Mouse (Mus musculus) right cerebral cortex, postnatal 25 days (tissue): ENCODE results near the gene Gm13272.
"Not testable (repeated sequence)": the region's sequence is repeated elsewhere in the genome, so short reads cannot be mapped to it uniquely, and the experiment has no call there.

ENCODE experiments used
- DNase-seq: peaks from one replicate; pipeline ENCODE4 v3.0.0; 2022

Gene Gm13272

DNA sequence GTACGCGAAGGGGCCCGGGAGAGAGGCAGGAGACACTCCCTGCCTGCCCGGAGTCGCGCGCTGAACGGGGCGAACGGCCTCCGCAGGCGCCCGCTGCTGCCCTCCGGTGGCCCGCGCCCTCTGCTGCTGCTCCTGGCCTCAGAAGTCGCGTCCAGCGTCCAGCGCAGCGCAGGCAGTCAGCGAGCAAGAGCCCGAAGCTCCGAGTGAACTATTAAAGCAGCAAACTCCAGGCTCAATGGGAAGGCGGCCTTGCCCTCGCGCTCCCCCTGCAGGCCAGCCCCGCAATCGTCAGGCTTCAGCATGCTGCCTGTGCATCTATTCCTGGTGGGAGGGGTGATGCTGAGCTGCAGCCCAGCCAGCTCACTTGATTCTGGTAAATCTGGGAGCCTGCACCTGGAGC lies at the start of gene Gm13272:
TSS of gene Gm13272 (plus strand) at position 301 of the 400 bp plus-strand sequence.
- not testable (repeated sequence) for DNase-seq

DNA sequence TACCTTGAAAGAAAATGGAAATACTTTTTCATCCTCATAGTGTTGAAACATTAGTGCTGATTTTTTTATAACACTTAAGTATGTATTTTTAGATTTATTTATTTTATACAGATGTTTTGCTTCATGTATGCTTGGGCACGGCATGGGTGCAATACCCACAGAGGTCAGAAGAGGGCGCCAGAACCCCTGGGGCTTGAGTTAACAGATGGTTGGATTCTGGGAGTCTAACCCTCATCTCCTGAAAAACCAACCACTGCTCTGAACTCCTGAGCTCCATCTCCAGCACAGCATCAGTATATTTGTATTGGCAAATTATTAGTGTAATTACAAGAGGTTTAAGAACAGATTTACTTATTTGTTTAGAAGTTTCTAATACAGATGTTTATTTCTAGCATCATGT lies 41.2 kb upstream of the Gm13272 start:
- DNase-seq, result peak; percentile 31

DNA sequence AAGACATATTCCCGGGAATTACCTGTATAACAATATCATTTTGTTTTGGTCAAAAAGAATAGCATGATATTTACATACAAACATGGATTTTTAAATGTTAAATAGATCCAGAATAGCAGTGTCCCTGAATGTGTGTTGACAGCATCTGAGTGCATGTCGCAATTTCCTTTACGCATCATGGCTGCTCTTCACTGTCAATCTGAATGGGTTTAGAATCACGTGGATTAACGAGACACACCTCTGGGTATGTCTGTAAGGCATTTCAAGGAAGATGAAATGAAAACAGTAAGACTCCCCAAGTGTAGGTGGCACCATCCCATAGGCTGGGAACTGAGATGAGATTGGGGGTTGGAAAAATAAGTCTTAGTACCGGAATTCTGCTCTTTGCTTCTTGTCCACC lies 40.6 kb upstream of the Gm13272 start:
- no peak for DNase-seq

DNA sequence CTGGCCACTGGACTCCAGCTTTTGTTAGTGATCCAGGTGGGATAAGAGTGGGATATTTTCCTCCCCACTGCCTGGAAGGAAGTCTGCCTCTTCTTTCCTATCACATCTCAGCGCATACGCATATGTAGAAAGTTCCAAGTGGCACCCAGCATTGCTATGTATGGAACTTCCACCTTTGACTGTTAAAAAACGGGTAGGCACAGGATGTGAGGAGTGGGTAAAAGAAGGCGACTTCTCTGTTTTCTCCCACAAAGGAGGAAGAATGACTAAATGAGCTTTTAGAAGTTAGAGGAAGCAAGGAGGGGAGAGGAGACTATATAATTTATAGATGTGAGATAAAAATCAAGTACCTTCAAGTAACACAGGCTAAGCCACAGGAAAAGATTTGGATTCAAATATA lies 38.2 kb upstream of the Gm13272 start:
- DNase-seq, result no peak

DNA sequence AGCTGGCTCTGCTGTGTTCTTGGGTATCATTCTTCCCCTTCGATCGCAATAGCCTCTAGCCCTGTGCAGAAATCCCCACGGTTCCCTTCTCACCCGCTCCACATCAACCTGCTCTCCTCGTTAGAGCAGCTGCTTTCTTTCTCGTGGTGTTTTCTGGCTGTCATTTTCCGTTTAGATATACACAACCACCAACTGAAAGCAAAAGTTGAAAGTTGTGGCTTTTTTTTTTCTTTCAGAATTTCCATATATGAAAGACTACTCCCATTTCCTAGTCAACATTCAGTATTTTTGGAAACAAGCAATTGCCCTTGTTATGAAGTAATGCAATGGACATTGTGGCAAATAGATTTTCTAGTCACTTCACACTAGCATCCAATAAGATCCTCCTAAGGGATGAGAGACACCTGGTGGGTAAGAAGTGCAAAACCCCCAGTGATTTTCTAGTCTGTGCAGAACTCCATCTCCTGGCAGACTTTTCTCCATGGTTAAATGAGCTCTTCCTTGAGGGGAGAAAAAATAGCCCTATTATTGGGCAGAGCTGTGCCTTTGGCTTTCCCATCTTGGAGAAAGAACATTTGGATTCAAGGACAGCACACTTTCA lies 36.8 kb upstream of the Gm13272 start:
- DNase-seq, result no peak

DNA sequence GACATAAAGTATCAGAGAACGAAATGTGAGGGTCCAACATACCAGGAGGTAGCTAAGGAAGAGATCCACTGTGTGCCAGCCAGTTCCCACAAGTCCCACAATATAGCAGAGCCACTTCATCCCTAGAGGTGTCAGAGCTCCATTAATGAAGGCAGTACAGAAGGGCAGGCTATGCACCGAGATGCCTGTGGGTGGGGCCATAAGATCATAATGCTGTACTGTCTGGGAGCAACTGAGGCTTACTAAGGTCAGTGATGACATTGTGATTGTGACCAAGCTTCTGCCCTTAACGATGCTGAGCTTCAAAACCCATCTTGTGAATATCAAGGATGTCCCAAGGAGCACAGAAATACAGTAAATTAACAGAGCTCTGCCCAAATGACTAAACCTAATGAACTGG lies 35.4 kb upstream of the Gm13272 start:
- no peak for DNase-seq

DNA sequence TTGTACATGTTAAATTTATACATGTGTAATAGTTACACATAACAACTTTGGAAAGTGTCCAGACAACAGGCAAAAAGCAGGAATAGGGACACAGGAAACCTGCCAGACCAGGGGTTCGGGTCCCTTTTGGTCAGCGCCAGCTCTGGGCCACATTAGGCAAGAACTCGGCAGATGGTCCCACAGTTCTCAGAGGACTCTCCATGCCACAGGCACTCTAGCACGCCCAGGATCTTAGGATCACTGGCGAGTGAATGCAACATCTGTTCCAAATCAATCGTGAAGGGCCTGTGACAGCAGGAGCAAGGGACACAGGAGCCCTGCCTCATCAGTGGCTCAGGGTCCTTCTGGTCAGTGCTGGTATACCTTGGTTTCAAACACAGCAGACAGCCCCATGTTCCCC lies 29.7 kb upstream of the Gm13272 start:
- DNase-seq, result no peak

DNA sequence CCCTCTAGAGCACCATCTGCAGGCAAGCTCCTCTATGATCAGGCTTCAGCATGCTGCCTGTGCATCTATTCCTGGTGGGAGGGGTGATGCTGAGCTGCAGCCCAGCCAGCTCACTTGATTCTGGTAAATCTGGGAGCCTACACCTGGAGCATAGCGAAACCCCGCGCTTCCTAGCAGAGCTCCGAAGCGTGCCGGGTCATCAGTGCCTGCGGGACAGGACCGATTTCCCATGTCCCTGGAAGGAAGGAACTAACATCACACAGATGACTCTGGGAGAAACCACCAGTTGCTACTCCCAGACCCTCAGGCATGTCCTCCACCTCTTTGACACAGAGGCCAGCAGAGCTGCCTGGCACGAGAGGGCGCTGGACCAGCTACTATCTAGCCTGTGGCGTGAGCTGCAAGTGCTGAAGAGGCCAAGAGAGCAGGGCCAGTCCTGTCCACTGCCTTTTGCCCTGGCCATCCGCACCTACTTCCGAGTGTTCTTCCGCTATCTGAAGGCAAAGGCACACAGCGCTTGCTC lies 24.8 kb upstream of the Gm13272 start, which contains the start of gene Gm13271:
TSS of gene Gm13271 (plus strand) at position 51 of the 523 bp plus-strand sequence.
- peak; percentile 62 for DNase-seq

DNA sequence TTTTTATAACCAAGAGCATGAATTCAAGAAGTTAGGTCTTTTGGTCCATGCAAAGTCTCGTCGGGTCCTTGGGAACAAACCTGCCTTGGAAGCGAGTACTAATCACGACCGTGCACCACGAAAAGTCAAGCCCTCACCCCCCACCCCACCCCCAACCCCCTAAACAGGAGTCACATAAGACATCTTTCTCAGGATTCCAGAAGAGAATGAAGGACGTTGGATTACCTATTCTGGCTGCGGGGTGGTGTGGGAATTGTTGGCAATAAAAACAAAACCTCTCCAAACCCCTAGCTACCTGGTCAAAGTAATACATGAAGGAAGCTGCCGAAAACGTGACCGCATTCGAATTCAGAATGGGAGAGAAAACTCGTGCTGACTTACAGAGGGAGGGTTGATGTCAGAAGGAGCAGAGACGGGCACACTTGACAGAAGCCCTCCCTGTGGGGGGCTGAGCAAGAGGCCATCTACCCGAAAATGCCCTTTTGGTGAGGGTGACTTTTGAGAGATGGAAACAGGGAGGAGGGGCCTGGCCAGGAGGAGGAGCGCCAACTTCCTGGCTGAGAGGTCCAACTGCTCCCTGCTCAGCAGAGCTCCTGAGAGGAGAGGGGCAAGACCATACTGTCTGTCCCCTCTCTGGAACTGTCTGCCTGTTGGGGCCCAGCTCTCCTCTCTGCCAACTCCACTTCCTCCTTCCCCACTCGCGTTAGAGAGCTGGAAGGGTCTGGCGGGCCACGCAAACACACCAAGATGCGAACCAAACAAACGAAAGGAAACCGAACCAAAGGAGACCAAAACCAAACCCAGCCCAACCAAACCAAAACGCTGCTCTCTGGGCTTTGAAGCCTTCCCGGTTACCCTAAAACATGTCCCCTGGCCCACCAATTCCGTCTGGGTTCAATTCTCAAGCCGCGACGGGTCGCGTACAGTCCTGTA lies 22.8 kb upstream of the Gm13272 start:
- not testable (repeated sequence) for DNase-seq

DNA sequence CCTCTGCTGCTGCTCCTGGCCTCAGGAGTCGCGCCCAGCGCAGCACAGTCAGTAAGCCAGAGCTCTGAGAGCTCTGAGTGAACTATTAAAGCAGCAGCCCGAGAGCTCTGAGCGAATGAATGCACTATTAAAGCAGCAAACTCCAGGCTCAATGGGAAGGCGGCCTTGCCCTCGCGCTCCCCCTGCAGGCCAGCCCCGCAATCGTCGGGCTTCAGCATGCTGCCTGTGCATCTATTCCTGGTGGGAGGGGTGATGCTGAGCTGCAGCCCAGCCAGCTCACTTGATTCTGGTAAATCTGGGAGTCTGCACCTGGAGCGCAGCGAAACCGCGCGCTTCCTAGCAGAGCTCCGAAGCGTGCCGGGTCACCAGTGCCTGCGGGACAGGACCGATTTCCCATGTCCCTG lies 22.0 kb upstream of the Gm13272 start:
- peak; percentile 90 for DNase-seq

DNA sequence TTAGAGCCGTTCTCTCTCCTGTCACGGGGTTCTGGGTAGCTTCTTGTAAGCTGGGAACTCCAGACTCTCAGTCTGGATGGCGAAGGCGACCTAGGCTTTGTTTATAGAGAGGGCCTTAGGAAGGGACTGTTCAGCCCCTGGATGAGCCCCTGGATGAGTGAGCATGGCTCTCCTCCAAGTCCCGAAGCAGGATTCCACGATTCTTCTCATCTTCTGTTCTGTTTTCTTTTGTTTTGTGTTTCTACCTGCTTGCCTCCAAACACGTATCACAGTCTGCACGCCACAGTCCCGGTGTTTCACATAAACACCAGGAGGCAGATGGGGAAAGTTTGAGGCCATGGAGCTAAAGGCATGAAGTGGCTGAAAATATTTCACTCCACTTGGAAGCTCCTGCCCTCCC lies 20.9 kb upstream of the Gm13272 start:
- not testable (repeated sequence) for DNase-seq

DNA sequence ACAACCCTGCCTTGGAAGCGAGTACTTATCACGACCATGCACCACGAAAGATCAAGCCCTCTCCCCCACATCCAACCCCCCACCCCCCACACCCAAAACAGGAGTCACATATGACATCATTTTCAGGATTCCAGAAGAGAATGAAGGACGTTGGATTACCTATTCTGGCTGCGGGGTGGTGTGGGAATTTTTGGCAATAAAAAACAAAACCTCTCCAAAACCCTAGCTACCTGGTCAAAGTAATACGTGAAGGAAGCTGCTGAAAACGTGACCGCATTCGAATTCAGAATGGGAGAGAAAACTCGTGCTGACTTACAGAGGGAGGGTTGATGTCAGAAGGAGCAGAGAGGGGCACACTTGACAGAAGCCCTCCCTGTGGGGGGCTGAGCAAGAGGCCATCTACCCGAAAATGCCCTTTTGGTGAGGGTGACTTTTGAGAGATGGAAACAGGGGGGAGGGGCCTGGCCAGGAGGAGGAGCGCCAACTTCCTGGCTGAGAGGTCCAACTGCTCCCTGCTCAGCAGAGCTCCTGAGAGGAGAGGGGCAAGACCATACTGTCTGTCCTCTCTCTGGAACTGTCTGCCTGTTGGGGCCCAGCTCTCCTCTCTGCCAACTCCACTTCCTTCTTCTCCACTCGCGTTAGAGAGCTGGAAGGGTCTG lies 19.9 kb upstream of the Gm13272 start, which contains the start of gene Gm13283:
TSS of gene Gm13283 (plus strand) at position 510 of the 659 bp plus-strand sequence.
- DNase-seq, result not testable (repeated sequence)

DNA sequence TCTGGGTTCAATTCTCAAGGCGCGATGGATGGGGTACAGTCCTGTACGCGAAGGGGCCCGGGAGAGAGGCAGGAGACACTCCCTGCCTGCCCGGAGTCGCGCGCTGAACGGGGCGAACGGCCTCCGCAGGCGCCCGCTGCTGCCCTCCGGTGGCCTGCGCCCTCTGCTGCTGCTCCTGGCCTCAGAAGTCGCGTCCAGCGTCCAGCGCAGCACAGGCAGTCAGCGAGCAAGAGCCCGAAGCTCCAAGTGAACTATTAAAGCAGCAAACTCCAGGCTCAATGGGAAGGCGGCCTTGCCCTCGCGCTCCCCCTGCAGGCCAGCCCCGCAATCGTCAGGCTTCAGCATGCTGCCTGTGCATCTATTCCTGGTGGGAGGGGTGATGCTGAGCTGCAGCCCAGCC lies 19.2 kb upstream of the Gm13272 start:
- DNase-seq, result peak; percentile 37

DNA sequence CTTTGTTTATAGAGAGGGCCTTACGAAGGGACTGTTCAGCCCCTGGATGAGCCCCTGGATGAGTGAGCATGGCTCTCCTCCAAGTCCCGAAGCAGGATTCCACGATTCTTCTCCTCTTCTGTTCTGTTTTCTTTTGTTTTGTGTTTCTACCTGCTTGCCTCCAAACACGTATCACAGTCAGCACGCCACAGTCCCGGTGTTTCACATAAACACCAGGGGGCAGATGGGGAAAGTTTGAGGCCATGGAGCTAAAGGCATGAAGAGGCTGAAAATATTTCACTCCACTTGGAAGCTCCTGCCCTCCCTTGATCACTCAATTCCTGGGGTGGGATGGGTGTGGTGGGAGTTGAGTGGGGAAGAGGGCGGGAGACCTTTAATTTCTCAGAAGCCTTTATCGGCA lies 17.9 kb upstream of the Gm13272 start:
- DNase-seq, result peak; percentile 63

DNA sequence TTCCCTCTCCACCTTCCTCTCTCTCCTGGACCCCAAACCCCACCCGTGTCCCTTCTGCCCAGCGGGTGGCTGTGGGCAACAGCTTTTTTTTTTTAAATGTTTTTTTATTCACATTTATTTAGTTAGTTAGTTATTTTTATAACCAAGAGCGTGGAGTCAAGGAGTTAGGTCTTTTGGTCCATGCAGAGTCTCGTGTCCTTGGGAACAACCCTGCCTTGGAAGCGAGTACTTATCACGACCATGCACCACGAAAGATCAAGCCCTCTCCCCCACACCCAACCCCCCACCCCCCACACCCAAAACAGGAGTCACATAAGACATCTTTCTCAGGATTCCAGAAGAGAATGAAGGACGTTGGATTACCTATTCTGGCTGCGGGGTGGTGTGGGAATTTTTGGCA lies 17.3 kb upstream of the Gm13272 start:
- DNase-seq, result not testable (repeated sequence)

DNA sequence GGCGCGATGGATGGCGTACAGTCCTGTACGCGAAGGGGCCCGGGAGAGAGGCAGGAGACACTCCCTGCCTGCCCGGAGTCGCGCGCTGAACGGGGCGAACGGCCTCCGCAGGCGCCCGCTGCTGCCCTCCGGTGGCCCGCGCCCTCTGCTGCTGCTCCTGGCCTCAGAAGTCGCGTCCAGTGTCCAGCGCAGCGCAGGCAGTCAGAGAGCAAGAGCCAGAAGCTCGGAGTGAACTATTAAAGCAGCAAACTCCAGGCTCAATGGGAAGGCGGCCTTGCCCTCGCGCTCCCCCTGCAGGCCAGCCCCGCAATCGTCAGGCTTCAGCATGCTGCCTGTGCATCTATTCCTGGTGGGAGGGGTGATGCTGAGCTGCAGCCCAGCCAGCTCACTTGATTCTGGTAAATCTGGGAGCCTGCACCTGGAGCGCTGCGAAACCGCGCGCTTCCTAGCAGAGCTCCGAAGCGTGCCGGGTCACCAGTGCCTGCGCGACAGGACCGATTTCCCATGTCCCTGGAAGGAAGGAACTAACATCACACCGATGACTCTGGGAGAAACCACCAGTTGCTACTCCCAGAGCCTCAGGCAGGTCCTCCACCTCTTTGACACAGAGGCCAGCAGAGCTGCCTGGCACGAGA lies 16.1 kb upstream of the Gm13272 start:
- DNase-seq, result not testable (repeated sequence)

DNA sequence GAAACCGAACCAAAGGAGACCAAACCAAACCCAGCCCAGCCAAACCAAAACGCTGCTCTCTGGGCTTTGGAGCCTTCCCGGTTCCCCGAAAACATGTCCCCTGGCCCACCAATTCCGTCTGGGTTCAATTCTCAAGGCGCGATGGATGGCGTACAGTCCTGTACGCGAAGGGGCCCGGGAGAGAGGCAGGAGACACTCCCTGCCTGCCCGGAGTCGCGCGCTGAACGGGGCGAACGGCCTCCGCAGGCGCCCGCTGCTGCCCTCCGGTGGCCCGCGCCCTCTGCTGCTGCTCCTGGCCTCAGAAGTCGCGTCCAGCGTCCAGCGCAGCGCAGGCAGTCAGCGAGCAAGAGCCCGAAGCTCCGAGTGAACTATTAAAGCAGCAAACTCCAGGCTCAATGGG lies 6.1 kb upstream of the Gm13272 start, which contains the start of gene Gm13290:
TSS of gene Gm13290 (plus strand) at position 301 of the 400 bp plus-strand sequence.
- not testable (repeated sequence) for DNase-seq

DNA sequence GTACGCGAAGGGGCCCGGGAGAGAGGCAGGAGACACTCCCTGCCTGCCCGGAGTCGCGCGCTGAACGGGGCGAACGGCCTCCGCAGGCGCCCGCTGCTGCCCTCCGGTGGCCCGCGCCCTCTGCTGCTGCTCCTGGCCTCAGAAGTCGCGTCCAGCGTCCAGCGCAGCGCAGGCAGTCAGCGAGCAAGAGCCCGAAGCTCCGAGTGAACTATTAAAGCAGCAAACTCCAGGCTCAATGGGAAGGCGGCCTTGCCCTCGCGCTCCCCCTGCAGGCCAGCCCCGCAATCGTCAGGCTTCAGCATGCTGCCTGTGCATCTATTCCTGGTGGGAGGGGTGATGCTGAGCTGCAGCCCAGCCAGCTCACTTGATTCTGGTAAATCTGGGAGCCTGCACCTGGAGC lies 3.0 kb upstream of the Gm13272 start, which contains the start of gene Gm13289:
TSS of gene Gm13289 (plus strand) at position 301 of the 400 bp plus-strand sequence.
- DNase-seq, result not testable (repeated sequence)

DNA sequence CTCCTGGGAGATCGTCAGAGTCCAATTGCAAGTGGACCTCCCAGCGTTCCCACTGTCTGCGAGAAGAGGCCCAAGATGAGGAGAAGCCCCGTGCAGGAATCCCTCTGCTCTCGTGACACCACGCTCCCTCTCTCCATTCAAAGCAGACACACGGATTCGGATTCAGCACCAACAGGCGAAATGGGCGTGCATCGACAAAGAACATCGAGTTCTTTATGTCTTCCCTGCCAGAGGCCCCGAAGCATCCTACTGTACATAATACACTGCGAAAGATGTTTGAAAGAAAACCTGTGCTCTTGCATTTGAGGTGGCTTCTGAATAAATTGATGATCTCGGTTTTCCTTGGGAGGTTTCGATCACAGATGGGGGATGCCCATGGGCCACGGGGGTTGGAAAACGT lies 670 bp downstream of the Gm13272 start:
- not testable (repeated sequence) for DNase-seq

DNA sequence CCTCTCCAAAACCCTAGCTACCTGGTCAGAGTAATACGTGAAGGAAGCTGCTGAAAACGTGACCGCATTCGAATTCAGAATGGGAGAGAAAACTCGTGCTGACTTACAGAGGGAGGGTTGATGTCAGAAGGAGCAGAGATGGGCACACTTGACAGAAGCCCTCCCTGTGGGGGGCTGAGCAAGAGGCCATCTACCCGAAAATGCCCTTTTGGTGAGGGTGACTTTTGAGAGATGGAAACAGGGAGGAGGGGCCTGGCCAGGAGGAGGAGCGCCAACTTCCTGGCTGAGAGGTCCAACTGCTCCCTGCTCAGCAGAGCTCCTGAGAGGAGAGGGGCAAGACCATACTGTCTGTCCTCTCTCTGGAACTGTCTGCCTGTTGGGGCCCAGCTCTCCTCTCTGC lies 2.2 kb downstream of the Gm13272 start, which contains the start of gene Ifnz:
TSS of gene Ifnz (plus strand) at position 301 of the 400 bp plus-strand sequence.
- not testable (repeated sequence) for DNase-seq

DNA sequence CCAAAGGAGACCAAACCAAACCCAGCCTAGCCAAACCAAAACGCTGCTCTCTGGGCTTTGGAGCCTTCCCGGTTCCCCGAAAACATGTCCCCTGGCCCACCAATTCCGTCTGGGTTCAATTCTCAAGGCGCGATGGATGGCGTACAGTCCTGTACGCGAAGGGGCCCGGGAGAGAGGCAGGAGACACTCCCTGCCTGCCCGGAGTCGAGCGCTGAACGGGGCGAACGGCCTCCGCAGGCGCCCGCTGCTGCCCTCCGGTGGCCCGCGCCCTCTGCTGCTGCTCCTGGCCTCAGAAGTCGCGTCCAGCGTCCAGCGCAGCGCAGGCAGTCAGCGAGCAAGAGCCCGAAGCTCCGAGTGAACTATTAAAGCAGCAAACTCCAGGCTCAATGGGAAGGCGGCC lies 2.7 kb downstream of the Gm13272 start:
- DNase-seq, result not testable (repeated sequence)

DNA sequence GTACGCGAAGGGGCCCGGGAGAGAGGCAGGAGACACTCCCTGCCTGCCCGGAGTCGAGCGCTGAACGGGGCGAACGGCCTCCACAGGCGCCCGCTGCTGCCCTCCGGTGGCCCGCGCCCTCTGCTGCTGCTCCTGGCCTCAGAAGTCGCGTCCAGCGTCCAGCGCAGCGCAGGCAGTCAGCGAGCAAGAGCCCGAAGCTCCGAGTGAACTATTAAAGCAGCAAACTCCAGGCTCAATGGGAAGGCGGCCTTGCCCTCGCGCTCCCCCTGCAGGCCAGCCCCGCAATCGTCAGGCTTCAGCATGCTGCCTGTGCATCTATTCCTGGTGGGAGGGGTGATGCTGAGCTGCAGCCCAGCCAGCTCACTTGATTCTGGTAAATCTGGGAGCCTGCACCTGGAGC lies 5.8 kb downstream of the Gm13272 start, which contains the start of gene Gm13276:
TSS of gene Gm13276 (plus strand) at position 301 of the 400 bp plus-strand sequence.
- not testable (repeated sequence) for DNase-seq
